Mouse (Mus musculus) E14TG2a.4 (cell line): Measurements from ENCODE around the gene Lemd1.

ENCODE experiments used
- CTCF ChIP-seq: conservative IDR thresholded peaks from 2 replicates; pipeline ENCODE4 v1.5.1; 2014; ENCODE audit warnings: low read length
- POU5F1 ChIP-seq: IDR thresholded peaks from 2 replicates; pipeline ENCODE4 v1.6.1; 2014; ENCODE audit warnings: low read length, borderline replicate concordance

- no peak for TF ChIP-seq CTCF
- no peak for TF ChIP-seq POU5F1
Observed at GRCm38 (mm10) chr1:132276694-132277093, 85.5 kb downstream of the Lemd1 start.
